Mouse (Mus musculus): Measurements from ENCODE around the gene Miga2.

DNA sequence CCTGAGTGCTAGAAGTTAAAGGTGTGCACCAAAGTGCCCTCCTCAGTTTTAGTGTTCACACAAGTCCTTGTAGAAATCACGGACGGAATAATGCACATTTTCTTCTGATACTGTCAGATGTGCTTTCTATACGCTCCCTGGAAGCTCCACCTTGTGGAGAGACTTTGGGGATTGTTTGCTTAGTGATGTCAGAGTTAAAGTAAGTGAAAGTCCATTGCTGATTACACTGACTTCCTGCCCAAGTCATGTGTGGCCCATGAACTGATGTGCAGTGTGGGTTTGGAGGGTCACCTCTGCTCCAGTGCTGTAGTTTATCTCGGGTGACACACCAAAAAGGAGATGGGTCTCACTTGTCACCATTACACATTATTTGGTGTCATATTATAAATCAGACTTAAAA, 44.8 kb upstream of the Miga2 start:
- TF ChIP-seq CTCF (IDR thresholded peaks at IDR 0.05; ENCODE audit: low read depth): no peak
- no peak for TF ChIP-seq EP300 (IDR thresholded peaks at IDR 0.05; ENCODE audit: low read depth)

Measured in heart, postnatal 0 days (tissue).